Mouse (Mus musculus) hindbrain, embryonic 15.5 days (tissue): ENCODE data around the gene Ubtf. TPM values are rescaled to one million over a fixed set of nuclear protein-coding genes. Genes with fewer than 3 reads are reported as not detected.
A peak's percentile ranks its signal among the peaks of the same experiment; 100 is the strongest.

Experiments used
- ATAC-seq: fragments of 200-750 bp; cut with Nextera tagmentation; 2 replicates; pipeline ENCODE4 v1.8.0; 2017; ENCODE audit warnings: low read depth, moderate number of reproducible peaks, moderate TSS enrichment; ENCODE audit not compliant: low FRiP score
- H3K27ac ChIP-seq: fragments of 300-500 bp; sonication (generic); replicated peaks from 2 replicates; pipeline ENCODE4 v1.5.1; 2015; ENCODE audit warnings: mild to moderate bottlenecking, inconsistent platforms
- H3K27me3 ChIP-seq: fragments of 300-500 bp; sonication (generic); 2 replicates; pipeline ENCODE4 v1.6.1; 2015; ENCODE audit warnings: control low read depth, inconsistent platforms
- H3K36me3 ChIP-seq: fragments of 300-500 bp; sonication (generic); 2 replicates; pipeline ENCODE4 v1.6.1; 2015; ENCODE audit warnings: control low read depth, inconsistent platforms
- H3K4me1 ChIP-seq: fragments of 300-500 bp; sonication (generic); replicated peaks from 2 replicates; pipeline ENCODE4 v1.6.1; 2015; ENCODE audit warnings: control low read depth, inconsistent platforms
- H3K4me2 ChIP-seq: fragments of 300-500 bp; sonication (generic); 2 replicates; pipeline ENCODE4 v1.6.1; 2015; ENCODE audit warnings: moderate library complexity, mild to moderate bottlenecking, inconsistent platforms
- H3K4me3 ChIP-seq: fragments of 300-500 bp; sonication (generic); 2 replicates; pipeline ENCODE4 v1.5.1; 2015; ENCODE audit warnings: mild to moderate bottlenecking, inconsistent platforms
- H3K9ac ChIP-seq: fragments of 300-500 bp; sonication (generic); 2 replicates; pipeline ENCODE4 v1.6.1; 2015; ENCODE audit warnings: inconsistent platforms
- H3K9me3 ChIP-seq: fragments of 300-500 bp; sonication (generic); 2 replicates; pipeline ENCODE4 v1.6.1; 2016; ENCODE audit warnings: control low read depth, inconsistent platforms
- WGBS: fragments of 180-500 bp; shearing (Covaris S2); methylation state at CpG from one replicate; pipeline ENCODE4 v1.1.7; 2015; 5-methylcytosine and 5-hydroxymethylcytosine counted together
- polyA plus RNA-seq: library from polyadenylated mRNA; unstranded; fragments of >200 nt; fragmentation: Nextera tagmentation; extraction: Ambion mirVana; gene quantifications from 2 replicates; pipeline ENCODE4 v1.2.1, GENCODE M21; 2015

The Ubtf gene
- polyA plus RNA-seq, 1 experiment from 2014 or later: 85.0 TPM

GRCm38 (mm10) chr11:102266631-102267355, 52.7 kb downstream of the Ubtf start:
- no peak overlapping the region for H3K4me3 ChIP-seq
- H3K4me1 ChIP-seq: peaks cover 8% of the 10 kb centered on the region
- 89% methylated on average over 8 of the region's 8 CpGs for WGBS
- no peak overlapping the region for H3K4me2 ChIP-seq
- no peaks in the 10 kb centered on the region for H3K9me3 ChIP-seq
- no peak overlapping the region for H3K27ac ChIP-seq
- no peak overlapping the region for H3K9ac ChIP-seq
- H3K36me3 ChIP-seq: no peaks in the 10 kb centered on the region
- no peaks in the 10 kb centered on the region for H3K27me3 ChIP-seq
- peak; percentile 32; the same call in 1 of the 2 replicates for ATAC-seq

- 60% methylated on average over 14 of the region's 14 CpGs for WGBS
- Histone ChIP-seq H3K4me2 (no peak overlapping the region), H3K4me1 (peaks cover 8% of the 10 kb centered on the region), H3K9ac (no peak overlapping the region), H3K27ac (no peak overlapping the region), H3K27me3 (no peaks in the 10 kb centered on the region), H3K4me3 (no peak overlapping the region), H3K9me3 (no peaks in the 10 kb centered on the region), H3K36me3 (no peaks in the 10 kb centered on the region)
- ATAC-seq: no peak
Measured at GRCm38 (mm10) chr11:102265816-102266215, 53.7 kb downstream of the Ubtf start.

- ATAC-seq: no peak
- H3K36me3 ChIP-seq: no peaks in the 10 kb centered on the region
- H3K4me3 ChIP-seq: no peak overlapping the region
- H3K9ac ChIP-seq: no peak overlapping the region
- H3K27me3 ChIP-seq: no peaks in the 10 kb centered on the region
- H3K9me3 ChIP-seq: no peaks in the 10 kb centered on the region
- no peak overlapping the region for H3K4me2 ChIP-seq
- peaks cover 8% of the 10 kb centered on the region for H3K4me1 ChIP-seq
- WGBS: 86% methylated on average over 7 of the region's 7 CpGs
- H3K27ac ChIP-seq: no peak overlapping the region
Measured at GRCm38 (mm10) chr11:102263211-102263610, 56.3 kb downstream of the Ubtf start.

GRCm38 (mm10) chr11:102258521-102258920, 61.0 kb downstream of the Ubtf start:
- 87% methylated on average over 3 of the region's 3 CpGs for WGBS
- Histone ChIP-seq H3K27me3 (no peaks in the 10 kb centered on the region), H3K36me3 (no peaks in the 10 kb centered on the region), H3K4me3 (no peak overlapping the region), H3K9ac (no peak overlapping the region), H3K9me3 (no peaks in the 10 kb centered on the region), H3K4me2 (no peak overlapping the region), H3K4me1 (no peaks in the 10 kb centered on the region), H3K27ac (no peak overlapping the region)
- ATAC-seq: no peak

GRCm38 (mm10) chr11:102258095-102258494, 61.4 kb downstream of the Ubtf start:
- Histone ChIP-seq H3K4me3 (no peak overlapping the region), H3K9me3 (no peaks in the 10 kb centered on the region), H3K9ac (no peak overlapping the region), H3K27me3 (no peaks in the 10 kb centered on the region), H3K4me1 (no peaks in the 10 kb centered on the region), H3K27ac (no peak overlapping the region), H3K36me3 (no peaks in the 10 kb centered on the region), H3K4me2 (no peak overlapping the region)
- 85% methylated on average over 6 of the region's 6 CpGs for WGBS
- no peak for ATAC-seq

- Histone ChIP-seq H3K9ac (no peak overlapping the region), H3K9me3 (no peaks in the 10 kb centered on the region), H3K27me3 (no peaks in the 10 kb centered on the region), H3K36me3 (no peaks in the 10 kb centered on the region), H3K4me1 (no peaks in the 10 kb centered on the region), H3K4me3 (no peak overlapping the region), H3K27ac (no peak overlapping the region), H3K4me2 (no peak overlapping the region)
- ATAC-seq: no peak
- 33% methylated on average over 9 of the region's 9 CpGs for WGBS
Measured at GRCm38 (mm10) chr11:102257514-102257913, 62.0 kb downstream of the Ubtf start.

Other genes with a start within 250 kb of the Ubtf start
- gene Mpp2, start 231.2 kb downstream of the Ubtf start, polyA plus RNA-seq: 30.5 and 34.6 TPM in 2 replicates
- not detected in 2 replicates for gene Ppy, start 218.4 kb downstream of the Ubtf start, polyA plus RNA-seq
- gene Pyy, start 211.9 kb downstream of the Ubtf start, polyA plus RNA-seq: 3.7 and 5.2 TPM in 2 replicates
- not detected in 2 replicates for gene Nags, start 174.2 kb downstream of the Ubtf start, polyA plus RNA-seq
- gene Tmem101, start 163.3 kb downstream of the Ubtf start, polyA plus RNA-seq: 41.8 and 44.1 TPM in 2 replicates
- 102 and 121 TPM in 2 replicates for gene Lsm12, start 134.4 kb downstream of the Ubtf start, polyA plus RNA-seq
- 40.4 and 41.2 TPM in 2 replicates for gene G6pc3, start 130.1 kb downstream of the Ubtf start, polyA plus RNA-seq
- gene Hdac5, start 89.6 kb downstream of the Ubtf start, polyA plus RNA-seq: 82.7 and 84.9 TPM in 2 replicates
- gene BC030867, start 70.9 kb downstream of the Ubtf start, polyA plus RNA-seq: 3.3 and 3.4 TPM in 2 replicates
- 0.10 and 0.13 TPM in 2 replicates for gene Asb16, start 51.0 kb downstream of the Ubtf start, polyA plus RNA-seq
- 80.4 and 83.3 TPM in 2 replicates for gene Tmub2, start 34.8 kb downstream of the Ubtf start, polyA plus RNA-seq
- gene Atxn7l3, start 23.1 kb downstream of the Ubtf start, polyA plus RNA-seq: 30.2 and 31.4 TPM in 2 replicates
- gene Slc4a1, start 46.5 kb upstream of the Ubtf start, polyA plus RNA-seq: 2.4 and 3.4 TPM in 2 replicates
- 135 and 149 TPM in 2 replicates for gene Rundc3a, start 73.7 kb upstream of the Ubtf start, polyA plus RNA-seq
- gene Slc25a39, start 88.2 kb upstream of the Ubtf start, polyA plus RNA-seq: 167 and 168 TPM in 2 replicates
- gene Grn, start 110.6 kb upstream of the Ubtf start, polyA plus RNA-seq: 85.7 and 85.9 TPM in 2 replicates
- gene Fam171a2, start 127.9 kb upstream of the Ubtf start, polyA plus RNA-seq: 29.3 and 30.7 TPM in 2 replicates
- gene Itga2b, start 150.4 kb upstream of the Ubtf start, polyA plus RNA-seq: 9.5 and 10.1 TPM in 2 replicates
- 66.6 and 69.9 TPM in 2 replicates for gene Gpatch8, start 236.7 kb upstream of the Ubtf start, polyA plus RNA-seq